Mouse (Mus musculus) megakaryocyte, embryonic 14.5 days (primary cell): ENCODE results near the gene Tctn1.

Source experiments
- FLI1 ChIP-seq: IDR thresholded peaks from 2 replicates; pipeline ENCODE4 v1.6.1; 2012; ENCODE audit warnings: low read length, inconsistent platforms, mixed read lengths
- GATA1 ChIP-seq: IDR thresholded peaks from 3 replicates; pipeline ENCODE4 v1.6.1; 2012; ENCODE audit warnings: mixed read lengths, low read length, inconsistent platforms, borderline replicate concordance

DNA sequence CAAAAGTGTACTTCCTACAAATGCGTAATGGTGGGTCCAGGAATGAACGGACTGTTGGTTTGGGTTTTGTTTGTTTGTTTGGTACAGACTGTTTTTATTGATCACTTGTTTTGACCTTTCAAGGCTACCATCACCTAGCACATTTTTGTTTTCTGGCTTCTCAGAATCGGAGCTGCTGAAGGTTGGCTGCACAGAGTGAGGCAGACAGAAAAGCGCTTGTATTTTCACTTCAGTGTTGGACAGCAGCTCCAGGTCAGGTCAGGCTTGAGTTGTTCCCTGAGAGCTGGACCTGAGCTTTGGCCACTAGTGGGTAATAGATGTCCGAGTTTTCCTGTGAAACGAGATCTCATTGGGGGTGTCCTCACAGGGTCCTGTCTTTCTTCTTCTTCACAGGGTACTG lies 28.9 kb upstream of the Tctn1 start:
- TF ChIP-seq GATA1 = no peak
- TF ChIP-seq FLI1 = no peak
